Mouse (Mus musculus) cerebellum, postnatal 25 days (tissue): ENCODE measurements around the gene Rragd.
"Not testable (repeated sequence)": the region's sequence is repeated elsewhere in the genome, so short reads cannot be mapped to it uniquely, and the experiment has no call there.

ENCODE experiments used
- DNase-seq, 2 experiments: peaks; one replicate each; pipeline ENCODE4 v3.0.0; 2021; ENCODE audit warnings: mixed read lengths in 2 of 2

Gene Rragd

GRCm38 (mm10) chr4:32987006-32987405 is 4.2 kb downstream of the Rragd start:
- DNase-seq, result no peak

- DNase-seq, result peak; percentile 60 to 67
Observed at GRCm38 (mm10) chr4:32989346-32989745, 6.5 kb downstream of the Rragd start.

GRCm38 (mm10) chr4:32994168-32994567 is 11.3 kb downstream of the Rragd start:
- no peak for DNase-seq

- DNase-seq, result no peak
Observed at GRCm38 (mm10) chr4:32996083-32996482, 13.2 kb downstream of the Rragd start.

GRCm38 (mm10) chr4:32997571-32997970 is 14.7 kb downstream of the Rragd start:
- peak in 1 of 2 experiments; percentile 43 for DNase-seq

- no peak for DNase-seq
Observed at GRCm38 (mm10) chr4:32998996-32999395, 16.2 kb downstream of the Rragd start.

GRCm38 (mm10) chr4:33002081-33002480 is 19.2 kb downstream of the Rragd start:
- no peak for DNase-seq

GRCm38 (mm10) chr4:33005595-33006470 is 23.0 kb downstream of the Rragd start:
- DNase-seq, result not testable (repeated sequence)

GRCm38 (mm10) chr4:33006844-33007243 is 24.0 kb downstream of the Rragd start:
- no peak for DNase-seq

GRCm38 (mm10) chr4:33007443-33008217 is 24.8 kb downstream of the Rragd start:
- no peak for DNase-seq

- DNase-seq, result no peak
Observed at GRCm38 (mm10) chr4:33010078-33010477, 27.2 kb downstream of the Rragd start.

GRCm38 (mm10) chr4:33012484-33012883 is 29.6 kb downstream of the Rragd start:
- DNase-seq, result no peak

- peak; percentile 88 to 94 for DNase-seq
Observed at GRCm38 (mm10) chr4:33018361-33018999, 35.6 kb downstream of the Rragd start.

- DNase-seq, result no peak
Observed at GRCm38 (mm10) chr4:33024420-33024819, 41.6 kb downstream of the Rragd start.

GRCm38 (mm10) chr4:33029104-33029503 is 46.3 kb downstream of the Rragd start:
- no peak for DNase-seq

- DNase-seq, result peak; percentile 38 to 57
Observed at GRCm38 (mm10) chr4:33030264-33031194, 47.7 kb downstream of the Rragd start.

- peak; percentile 93 to 94 for DNase-seq
Observed at GRCm38 (mm10) chr4:33031195-33031960, 48.5 kb downstream of the Rragd start, which contains the start of gene Ube2j1. Ube2j1 (plus strand) TSS chr4:33031416.

GRCm38 (mm10) chr4:33032045-33032444 is 49.2 kb downstream of the Rragd start:
- no peak for DNase-seq

GRCm38 (mm10) chr4:33033515-33033914 is 50.7 kb downstream of the Rragd start:
- DNase-seq, result no peak

- no peak for DNase-seq
Observed at GRCm38 (mm10) chr4:33039826-33040225, 57.0 kb downstream of the Rragd start.

GRCm38 (mm10) chr4:33049601-33050000 is 66.8 kb downstream of the Rragd start:
- DNase-seq, result no peak
